Mouse (Mus musculus) CH12.LX (cell line): ENCODE results near the gene Klhl32. TPM values are rescaled to one million over a fixed set of nuclear protein-coding genes. Genes with fewer than 3 reads are reported as not detected.

ENCODE experiments used
- DNase-seq: peaks from one replicate; pipeline ENCODE4 v3.0.0-alpha.2; 2013; ENCODE audit errors: extremely low read depth
- H3K27ac ChIP-seq: 2 replicates; pipeline ENCODE4 v1.5.1; 2012; ENCODE audit warnings: low read depth, mild to moderate bottlenecking, control low read depth, moderate library complexity; ENCODE audit not compliant: insufficient read depth
- H3K27me3 ChIP-seq: replicated peaks from 2 replicates; pipeline ENCODE3; 2012; ENCODE audit warnings: inconsistent platforms
- H3K36me3 ChIP-seq, 2 experiments: replicated peaks in 1 of 2; 2 replicates each; pipeline versions ENCODE3 to v1.6.1; 2012; ENCODE audit warnings: inconsistent platforms in 1 of 2, low read length in 1 of 2, mild to moderate bottlenecking in 1 of 2, mixed read lengths in 1 of 2, moderate library complexity in 1 of 2; ENCODE audit not compliant: control insufficient read depth in 1 of 2, insufficient read depth in 1 of 2
- H3K4me1 ChIP-seq, 2 experiments: 2 replicates each; pipeline ENCODE4 v1.6.1; 2012; ENCODE audit warnings: inconsistent platforms in 1 of 2, moderate library complexity in 1 of 2; ENCODE audit not compliant: insufficient read depth in 2 of 2, control insufficient read depth in 1 of 2
- H3K4me2 ChIP-seq: 2 replicates; pipeline ENCODE4 v1.6.1; 2012; ENCODE audit warnings: low read depth, mild to moderate bottlenecking, control low read depth; ENCODE audit not compliant: poor library complexity, insufficient read depth, severe bottlenecking
- H3K4me3 ChIP-seq, 3 experiments: fragments of 150-350 bp in 1 of 3; sonication (generic) in 1 of 3; replicated peaks in 1 of 3; 2 replicates each; pipeline versions ENCODE3 to v1.5.1; 2011 to 2012; ENCODE audit warnings: low read depth in 2 of 3, low read length in 2 of 3, mild to moderate bottlenecking in 2 of 3, moderate library complexity in 2 of 3, control low read depth in 1 of 3, improper control_type of control experiment in 1 of 3, inconsistent platforms in 1 of 3, mixed read lengths in 1 of 3; ENCODE audit not compliant: poor library complexity in 1 of 3
- H3K79me2 ChIP-seq: replicated peaks from 2 replicates; pipeline ENCODE4 v1.6.1; 2012; ENCODE audit warnings: mild to moderate bottlenecking, moderate library complexity; ENCODE audit not compliant: control insufficient read depth, poor library complexity, insufficient read depth, severe bottlenecking; ENCODE audit errors: extremely low read depth
- H3K9ac ChIP-seq: 2 replicates; pipeline ENCODE4 v1.6.1; 2012; ENCODE audit warnings: low read depth, mild to moderate bottlenecking, control low read depth, moderate library complexity; ENCODE audit not compliant: insufficient read depth
- H3K9me3 ChIP-seq: replicated peaks from 2 replicates; pipeline ENCODE3; 2012; ENCODE audit warnings: low read length, inconsistent platforms, mixed read lengths
- BHLHE40 ChIP-seq: IDR thresholded peaks from 2 replicates; pipeline ENCODE4 v1.6.1; 2011; ENCODE audit warnings: mild to moderate bottlenecking, low read depth, low read length, improper control_type of control experiment
- CHD2 ChIP-seq: IDR thresholded peaks from 2 replicates; pipeline ENCODE4 v1.6.1; 2011; ENCODE audit warnings: low read length, improper control_type of control experiment
- CTCF ChIP-seq, 2 experiments: IDR thresholded peaks in 1 of 2; conservative IDR thresholded peaks in 1 of 2; 2 replicates each; pipeline ENCODE4 v1.5.1; 2011 to 2012; ENCODE audit warnings: low read depth in 2 of 2, low read length in 2 of 2, improper control_type of control experiment in 1 of 2, inconsistent platforms in 1 of 2, mild to moderate bottlenecking in 1 of 2, moderate library complexity in 1 of 2
- ELF1 ChIP-seq: IDR thresholded peaks from 2 replicates; pipeline ENCODE4 v1.6.1; 2014; ENCODE audit warnings: low read depth, mild to moderate bottlenecking, inconsistent platforms, low read length, improper control_type of control experiment
- GABPA ChIP-seq: IDR thresholded peaks from 2 replicates; pipeline ENCODE4 v1.6.1; 2012; ENCODE audit warnings: low read depth, low read length, improper control_type of control experiment, inconsistent platforms; ENCODE audit not compliant: insufficient replicate concordance
- HCFC1 ChIP-seq: IDR thresholded peaks from 2 replicates; pipeline ENCODE4 v1.6.1; 2012; ENCODE audit warnings: low read depth, mild to moderate bottlenecking, inconsistent platforms, low read length, improper control_type of control experiment
- JUN ChIP-seq: IDR thresholded peaks from 2 replicates; pipeline ENCODE4 v1.6.1; 2011; ENCODE audit warnings: low read depth, mild to moderate bottlenecking, low read length, improper control_type of control experiment, moderate library complexity; ENCODE audit not compliant: insufficient read depth
- KAT2A ChIP-seq: IDR thresholded peaks from 2 replicates; pipeline ENCODE4 v1.6.1; 2012; ENCODE audit warnings: low read length, improper control_type of control experiment, inconsistent platforms; ENCODE audit not compliant: insufficient replicate concordance
- MAFK ChIP-seq: IDR thresholded peaks from 2 replicates; pipeline ENCODE4 v1.6.1; 2011; ENCODE audit warnings: low read length, improper control_type of control experiment; ENCODE audit not compliant: insufficient replicate concordance
- MAZ ChIP-seq: IDR thresholded peaks from 2 replicates; pipeline ENCODE4 v1.6.1; 2012; ENCODE audit warnings: low read depth, mild to moderate bottlenecking, inconsistent platforms, low read length, improper control_type of control experiment, moderate library complexity
- MEF2A ChIP-seq: IDR thresholded peaks from 2 replicates; pipeline ENCODE4 v1.6.1; 2014; ENCODE audit warnings: low read depth, mild to moderate bottlenecking, inconsistent platforms, low read length, improper control_type of control experiment, borderline replicate concordance
- MXI1 ChIP-seq: IDR thresholded peaks from 2 replicates; pipeline ENCODE4 v1.6.1; 2011; ENCODE audit warnings: mild to moderate bottlenecking, low read depth, low read length, improper control_type of control experiment
- MYC ChIP-seq: IDR thresholded peaks from 2 replicates; pipeline ENCODE4 v1.6.1; 2011; ENCODE audit warnings: low read depth, mild to moderate bottlenecking, improper control_type of control experiment, low read length
- NELFE ChIP-seq: IDR thresholded peaks from 2 replicates; pipeline ENCODE4 v1.6.1; 2011; ENCODE audit warnings: low read depth, low read length, improper control_type of control experiment
- NRF1 ChIP-seq: IDR thresholded peaks from 2 replicates; pipeline ENCODE4 v1.6.1; 2014; ENCODE audit warnings: low read depth, mild to moderate bottlenecking, inconsistent platforms, low read length, improper control_type of control experiment, moderate library complexity
- POLR2A ChIP-seq: IDR thresholded peaks from 2 replicates; pipeline ENCODE4 v1.6.1; 2011; ENCODE audit warnings: low read depth, mild to moderate bottlenecking, improper control_type of control experiment, low read length
- POLR2AphosphoS2 ChIP-seq: IDR thresholded peaks from 2 replicates; pipeline ENCODE4 v1.6.1; 2011; ENCODE audit warnings: low read depth, low read length, improper control_type of control experiment
- TCF12 ChIP-seq: IDR thresholded peaks from 2 replicates; pipeline ENCODE4 v1.6.1; 2014; ENCODE audit warnings: low read depth, mild to moderate bottlenecking, inconsistent platforms, low read length, improper control_type of control experiment
- UBTF ChIP-seq: IDR thresholded peaks from 2 replicates; pipeline ENCODE4 v1.6.1; 2012; ENCODE audit warnings: low read depth, mild to moderate bottlenecking, inconsistent platforms, low read length, improper control_type of control experiment, moderate library complexity
- USF1 ChIP-seq: IDR thresholded peaks from 2 replicates; pipeline ENCODE4 v1.6.1; 2014; ENCODE audit warnings: low read depth, mild to moderate bottlenecking, inconsistent platforms, low read length, improper control_type of control experiment
- USF2 ChIP-seq: conservative IDR thresholded peaks from 2 replicates; pipeline ENCODE4 v1.6.1; 2011; ENCODE audit warnings: low read depth, low read length, improper control_type of control experiment
- ZKSCAN1 ChIP-seq: IDR thresholded peaks from 2 replicates; pipeline ENCODE4 v1.6.1; 2012; ENCODE audit warnings: low read depth, inconsistent platforms, low read length, improper control_type of control experiment, borderline replicate concordance
- dilution Hi-C: fragments of 300-500 bp; cut with MboI; formaldehyde crosslinking; loops from 2 replicates; pipeline ENCODE4 v1.14.3; 2020; ENCODE audit warnings: low sequenced_read_pairs; ENCODE audit not compliant: extremely low pct_unique_long_range_greater_than_20kb, extremely low pct_ligation_motif_present
- in situ Hi-C: fragments of 300-500 bp; cut with MboI; formaldehyde crosslinking; loops from 3 replicates; pipeline ENCODE4 v1.14.3; 2019; ENCODE audit warnings: low sequenced_read_pairs, low pct_ligation_motif_present, low pct_unique_long_range_greater_than_20kb, mixed read lengths
- polyA plus RNA-seq: library from polyadenylated mRNA; unstranded; fragments of >175 nt; gene quantifications from 2 replicates; pipeline ENCODE4 v1.2.1, GENCODE M21; 2012; ENCODE audit warnings: low read depth; ENCODE audit not compliant: insufficient read length
- total RNA-seq, 2 experiments: library from RNA; depleted of rRNA; stranded (reverse); fragments of 300-350 nt in 1 of 2; fragments of >200 nt in 1 of 2; gene quantifications; 2 replicates each; pipeline ENCODE4 v1.2.3; 2012 to 2014

Gene Klhl32
- total and polyA plus RNA-seq, 3 experiments = 0.55 to 1.1 (median 0.60) TPM

DNA sequence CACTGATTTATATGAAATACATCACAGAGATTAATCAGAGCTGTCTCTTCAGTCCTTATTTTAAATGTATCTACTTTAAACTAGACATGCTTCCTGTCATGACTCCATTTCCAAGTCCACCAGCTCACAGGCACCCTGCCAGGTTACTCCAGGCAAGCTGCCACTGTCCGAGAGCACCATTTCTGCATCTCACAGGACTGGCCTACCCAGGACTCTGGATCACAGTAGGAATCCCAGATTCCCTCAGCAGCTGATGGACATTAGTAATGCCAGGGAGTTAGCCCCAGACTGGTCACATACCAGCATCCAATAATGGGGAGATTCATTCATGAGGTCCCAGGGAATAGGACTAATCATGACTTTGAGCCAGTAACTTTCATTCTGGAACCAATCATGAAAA lies 54.7 kb downstream of the Klhl32 start:
- TF ChIP-seq CHD2 = no peak
- no peak for TF ChIP-seq KAT2A
- TF ChIP-seq USF2 = no peak
- TF ChIP-seq MEF2A = no peak
- TF ChIP-seq NELFE = no peak
- no peak for TF ChIP-seq USF1
- TF ChIP-seq TCF12 = no peak
- TF ChIP-seq GABPA = no peak
- TF ChIP-seq ELF1 = no peak
- no peak for TF ChIP-seq JUN
- TF ChIP-seq MAZ = no peak
- TF ChIP-seq MYC = no peak
- H3K36me3 ChIP-seq = no peaks in the 10 kb centered on the region
- no peaks in the 10 kb centered on the region for H3K9me3 ChIP-seq
- H3K4me3 ChIP-seq = no peak overlapping the region
- H3K9ac ChIP-seq = no peak overlapping the region
- H3K4me2 ChIP-seq = no peak overlapping the region
- no peak for DNase-seq
- H3K79me2 ChIP-seq = no peaks in the 10 kb centered on the region
- peaks cover 9 to 11% of the 10 kb centered on the region in 2 experiments; a peak in 3 of 4 replicates for H3K4me1 ChIP-seq
- dilution Hi-C loops = no loop called here
- no peak overlapping the region for H3K27ac ChIP-seq
- no peaks in the 10 kb centered on the region for H3K27me3 ChIP-seq
- in situ Hi-C loops = no loop called here

DNA sequence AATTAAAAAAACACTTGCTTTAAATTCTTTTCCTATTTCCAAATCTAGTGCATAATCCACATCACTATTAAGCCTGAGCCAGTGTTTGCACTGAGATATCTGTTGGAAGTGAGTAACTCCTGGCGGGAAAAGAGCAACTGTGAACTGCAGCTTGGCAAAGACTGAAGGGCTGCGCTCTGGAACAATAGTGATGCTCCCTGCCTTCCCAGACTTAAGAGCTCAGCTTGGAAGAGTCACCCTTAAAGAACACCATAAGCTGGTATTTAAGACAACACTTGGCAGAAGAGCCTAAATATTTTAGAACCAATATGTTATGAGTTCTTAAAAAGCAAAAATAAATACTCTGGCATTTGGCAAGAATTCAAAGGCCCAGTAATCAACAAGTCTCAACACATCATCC lies 55.7 kb downstream of the Klhl32 start:
- Histone ChIP-seq H3K4me2 (no peak overlapping the region), H3K79me2 (no peaks in the 10 kb centered on the region), H3K9me3 (no peaks in the 10 kb centered on the region), H3K27me3 (no peaks in the 10 kb centered on the region)
- DNase-seq = no peak
- TF ChIP-seq BHLHE40 = no peak
- no peak for TF ChIP-seq UBTF
- TF ChIP-seq MAFK = no peak
- no peak for TF ChIP-seq MYC
- TF ChIP-seq NRF1 = no peak
- no peak for TF ChIP-seq USF2
- TF ChIP-seq GABPA = no peak
- TF ChIP-seq MXI1 = no peak
- TF ChIP-seq CTCF (conservative IDR thresholded peaks at IDR 0.05 in 1 of 2, IDR thresholded peaks at IDR 0.05 in 1 of 2; ENCODE audit: low read depth in 2 of 2, low read length in 2 of 2) = no peak
- no peak for TF ChIP-seq POLR2AphosphoS2
- TF ChIP-seq KAT2A = no peak
- TF ChIP-seq ZKSCAN1 = no peak
- TF ChIP-seq POLR2A = no peak
- TF ChIP-seq HCFC1 = no peak
- TF ChIP-seq, all 38 proteins: peak for 0
- Histone ChIP-seq H3K4me1 (peaks cover 6 to 11% of the 10 kb centered on the region in 2 experiments; a peak in 3 of 4 replicates), H3K36me3 (no peaks in the 10 kb centered on the region), H3K4me3 (no peak overlapping the region), H3K9ac (no peak overlapping the region), H3K27ac (no peak overlapping the region)
- in situ Hi-C loops = no loop called here
- dilution Hi-C loops = no loop called here
